Comparison of ENCODE assay signal across 9 mouse cellular contexts in the genomic region with DNA sequence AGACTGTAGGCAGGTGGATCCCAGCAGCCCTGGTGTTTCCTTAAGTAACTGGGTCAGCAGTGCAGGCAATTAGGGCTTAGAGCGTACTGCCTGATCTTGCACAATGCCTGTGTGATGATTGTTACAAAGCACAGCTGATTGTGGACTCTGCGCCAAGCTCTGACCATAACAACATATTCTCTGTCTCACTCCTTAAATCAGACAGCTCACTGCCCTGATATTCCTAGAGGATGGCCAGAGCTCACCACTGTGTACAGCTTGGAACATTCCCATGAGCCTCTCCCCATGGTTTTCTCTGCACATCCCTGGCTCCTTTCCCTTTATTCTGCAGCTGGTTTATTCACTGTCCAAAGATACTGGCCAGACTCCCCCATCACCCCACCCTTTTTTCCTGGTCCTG.
DNase-seq lines count a peak whose midpoint lies in the region; ATAC-seq and TF ChIP-seq lines count a peak whose summit lies in the region.
"Had no signal": no experiment of that assay in that cellular context is flagged by ENCODE, and none has a peak within 500 bp of the region (broad histone marks: within the 10 kb centered on the region; RNA-seq: fewer than 3 reads in every experiment).

No protein-coding gene starts in this region.

- H3K9ac ChIP-seq in kidney, postnatal 0 days (ENCODE audit: low read depth, low read length): no peak overlapping the region
- no peak overlapping the region for H3K9ac ChIP-seq in hindbrain, embryonic 11.5 days (ENCODE audit: low read depth, low read length)
- H3K9ac ChIP-seq in forebrain, embryonic 16.5 days (replicated peaks; ENCODE audit: low read depth, low read length): no peak overlapping the region

- H3K9me3 ChIP-seq in kidney, postnatal 0 days (replicated peaks; ENCODE audit: low read length): no peaks in the 10 kb centered on the region
- no peaks in the 10 kb centered on the region for H3K9me3 ChIP-seq in hindbrain, embryonic 11.5 days (ENCODE audit: control insufficient read depth, low read length)
- H3K9me3 ChIP-seq in forebrain, embryonic 16.5 days (ENCODE audit: control insufficient read depth, low read length): no peaks in the 10 kb centered on the region

- DNase-seq in fibroblast of lung, adult 2 months (ENCODE audit: low read depth): peak; percentile 63
- DNase-seq in gastrocnemius, postnatal 25 days: peak; percentile 73
- peak; percentile 76 for DNase-seq in kidney, postnatal 0 days (ENCODE audit: low spot score)
- DNase-seq in ovary, adult 18-20 months (ENCODE audit: low spot score): peak; percentile 44
- no peak for DNase-seq in right cerebral cortex, postnatal 4 days
- no peak for DNase-seq in hindbrain, embryonic 11.5 days (ENCODE audit: low spot score)
- DNase-seq in natural killer cell, adult 2 months (ENCODE audit: low spot score in 2 of 2): no peak
- DNase-seq: cerebellum, adult 11-12 months had no signal

- ATAC-seq in kidney, postnatal 0 days (replicated peaks; ENCODE audit: low FRiP score, low read depth): no peak; the same call in 1 of the 2 replicates
- no peak for ATAC-seq in hindbrain, embryonic 11.5 days (ENCODE audit: low FRiP score)
- no peak for ATAC-seq in forebrain, embryonic 16.5 days

- H3K4me3 ChIP-seq in kidney, postnatal 0 days (replicated peaks; ENCODE audit: low read depth, low read length): no peak overlapping the region
- H3K4me3 ChIP-seq in hindbrain, embryonic 11.5 days (ENCODE audit: low read depth, low read length): no peak overlapping the region
- no peak overlapping the region for H3K4me3 ChIP-seq in forebrain, embryonic 16.5 days (replicated peaks; ENCODE audit: low read length)

- H3K4me2 ChIP-seq in kidney, postnatal 0 days (ENCODE audit: low read length): no peak overlapping the region
- H3K4me2 ChIP-seq in hindbrain, embryonic 11.5 days (replicated peaks; ENCODE audit: low read depth, low read length): no peak overlapping the region
- H3K4me2 ChIP-seq in forebrain, embryonic 16.5 days (ENCODE audit: low read length): no peak overlapping the region

- TF ChIP-seq CTCF in kidney, postnatal 0 days (IDR thresholded peaks at IDR 0.05; ENCODE audit: low read depth): no peak

- 79% methylated on average over 2 of the region's 2 CpGs for WGBS in kidney, postnatal 0 days
- 88% methylated on average over 2 of the region's 2 CpGs for WGBS in hindbrain, embryonic 11.5 days
- WGBS in forebrain, embryonic 16.5 days: 89% methylated on average over 2 of the region's 2 CpGs

- no peak overlapping the region for H3K27ac ChIP-seq in kidney, postnatal 0 days
- no peak overlapping the region for H3K27ac ChIP-seq in hindbrain, embryonic 11.5 days (ENCODE audit: low read depth, low read length)
- H3K27ac ChIP-seq in forebrain, embryonic 16.5 days (ENCODE audit: low read length): no peak overlapping the region

- H3K36me3 ChIP-seq in kidney, postnatal 0 days (ENCODE audit: insufficient read depth, low read length): no peaks in the 10 kb centered on the region
- no peaks in the 10 kb centered on the region for H3K36me3 ChIP-seq in hindbrain, embryonic 11.5 days (ENCODE audit: control insufficient read depth, insufficient read depth, low read length)
- H3K36me3 ChIP-seq in forebrain, embryonic 16.5 days (ENCODE audit: control insufficient read depth, insufficient read depth): no peaks in the 10 kb centered on the region

- H3K27me3 ChIP-seq in kidney, postnatal 0 days (ENCODE audit: insufficient read depth, low read length): no peaks in the 10 kb centered on the region
- no peaks in the 10 kb centered on the region for H3K27me3 ChIP-seq in hindbrain, embryonic 11.5 days (ENCODE audit: control insufficient read depth, insufficient read depth, low read length)
- H3K27me3 ChIP-seq in forebrain, embryonic 16.5 days (replicated peaks; ENCODE audit: control insufficient read depth, insufficient read depth, low read length): no peaks in the 10 kb centered on the region

- no peaks in the 10 kb centered on the region for H3K4me1 ChIP-seq in kidney, postnatal 0 days (replicated peaks; ENCODE audit: insufficient read depth, low read length)
- H3K4me1 ChIP-seq in hindbrain, embryonic 11.5 days (replicated peaks; ENCODE audit: control insufficient read depth, insufficient read depth, low read length): no peaks in the 10 kb centered on the region
- no peaks in the 10 kb centered on the region for H3K4me1 ChIP-seq in forebrain, embryonic 16.5 days (replicated peaks; ENCODE audit: control insufficient read depth, insufficient read depth, low read length)

Comparison
In these comparisons a context has a peak if more than half of its experiments do, and no peak if none do; other contexts are left out.
1. DNase-seq: peak in fibroblast of lung, adult 2 months (single experiment), gastrocnemius, postnatal 25 days (single experiment), kidney, postnatal 0 days (single experiment) and ovary, adult 18-20 months (single experiment); none in right cerebral cortex, postnatal 4 days (single experiment), hindbrain, embryonic 11.5 days (single experiment) and natural killer cell, adult 2 months (0 of 2).